Mouse (Mus musculus): ENCODE data around the gene Sparcl1. TPM values are rescaled to one million over a fixed set of nuclear protein-coding genes. Genes with fewer than 3 reads are reported as not detected.

The Sparcl1 gene
- total RNA-seq, 1 experiment from 2014 or later = 113 TPM

GRCm38 (mm10) chr5:104062773-104063551 is 50.6 kb downstream of the Sparcl1 start:
- DNase-seq = no peak

GRCm38 (mm10) chr5:104061936-104062772 is 51.4 kb downstream of the Sparcl1 start:
- DNase-seq = no peak

DNA sequence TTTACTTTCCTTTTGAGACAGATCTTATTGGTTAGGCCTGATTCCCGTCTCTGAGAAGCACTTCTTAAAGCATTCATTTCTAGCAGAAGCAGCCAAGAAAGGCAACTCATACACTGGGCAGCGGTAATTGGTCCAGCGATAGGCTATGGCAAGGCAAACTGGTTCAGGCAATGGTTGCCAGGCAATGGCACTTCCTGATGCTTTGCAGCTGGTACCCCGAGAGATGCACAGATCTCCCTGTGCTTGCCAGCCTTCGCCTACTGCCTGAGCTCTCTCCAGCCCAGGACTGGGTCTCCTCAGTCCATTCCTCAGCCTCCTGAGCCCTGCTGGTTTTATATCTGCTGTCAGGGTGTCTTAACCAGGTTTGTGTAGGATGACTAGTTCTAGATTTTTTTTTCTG is 53.1 kb downstream of the Sparcl1 start:
- DNase-seq = no peak

DNA sequence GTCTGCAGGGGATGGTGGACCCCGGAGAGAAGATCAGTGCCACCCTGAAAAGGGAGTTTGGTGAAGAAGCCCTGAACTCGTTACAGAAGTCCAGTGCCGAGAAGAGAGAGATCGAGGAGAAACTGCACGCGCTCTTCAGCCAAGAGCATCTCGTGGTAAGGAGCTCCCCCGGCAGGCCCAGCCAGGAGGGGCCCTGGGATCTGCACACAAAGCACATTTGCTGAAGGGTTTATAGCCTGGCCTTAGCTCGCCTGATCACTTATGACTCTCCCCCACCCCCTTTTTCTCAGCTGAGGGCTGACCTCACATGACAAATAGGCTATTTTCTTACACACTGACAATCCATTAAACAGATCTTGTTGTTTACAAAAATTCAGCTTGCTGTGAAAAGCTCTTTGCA is 53.9 kb downstream of the Sparcl1 start:
- DNase-seq = no peak

GRCm38 (mm10) chr5:104058021-104058420 is 55.5 kb downstream of the Sparcl1 start:
- DNase-seq = peak; percentile 82

DNA sequence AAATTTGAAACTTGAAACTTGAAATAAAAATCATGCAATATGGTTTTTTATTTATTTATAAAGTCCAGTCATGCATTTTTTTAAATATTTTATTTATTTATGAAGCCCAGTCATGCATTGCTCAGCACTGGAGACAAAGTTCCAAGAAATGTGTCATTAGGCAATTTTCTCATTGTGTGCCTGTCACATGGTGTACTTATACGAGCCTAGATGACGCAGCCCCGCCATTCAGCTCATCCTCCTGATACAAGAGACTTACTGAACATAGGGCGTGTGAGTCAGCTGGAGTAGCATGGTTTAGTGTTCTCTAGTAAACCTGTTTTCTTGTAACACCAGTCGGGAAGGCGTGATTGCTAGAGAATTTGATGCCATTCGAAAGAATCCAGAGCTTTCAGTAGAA is 57.2 kb downstream of the Sparcl1 start:
- DNase-seq = no peak

GRCm38 (mm10) chr5:104055816-104056215 is 57.7 kb downstream of the Sparcl1 start:
- no peak for DNase-seq

- DNase-seq = no peak
Observed at GRCm38 (mm10) chr5:104054938-104055337, 58.6 kb downstream of the Sparcl1 start.

DNA sequence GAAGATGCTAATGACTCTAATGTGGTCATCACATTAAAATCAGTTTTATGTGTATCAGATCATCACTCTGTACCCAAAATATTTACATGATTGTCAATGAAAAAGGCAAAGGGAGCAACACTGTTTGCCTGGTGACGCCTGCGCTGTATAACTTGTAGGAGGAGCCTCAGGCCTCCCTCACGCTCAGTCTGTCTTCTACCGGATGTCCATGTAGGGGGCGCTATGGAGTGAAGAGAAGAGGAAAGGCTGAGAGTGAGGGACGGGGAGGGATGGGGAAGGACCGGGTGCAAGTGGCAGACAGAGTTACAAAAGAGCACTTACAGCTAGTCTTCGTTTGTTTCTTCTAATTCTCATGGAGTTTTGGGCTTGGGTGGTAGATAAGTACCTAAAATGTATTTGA is 60.6 kb downstream of the Sparcl1 start:
- DNase-seq = peak; percentile 54

GRCm38 (mm10) chr5:104048139-104048538 is 65.4 kb downstream of the Sparcl1 start:
- DNase-seq = no peak

GRCm38 (mm10) chr5:104047200-104048105 is 66.1 kb downstream of the Sparcl1 start:
- DNase-seq = peak; percentile 11

DNA sequence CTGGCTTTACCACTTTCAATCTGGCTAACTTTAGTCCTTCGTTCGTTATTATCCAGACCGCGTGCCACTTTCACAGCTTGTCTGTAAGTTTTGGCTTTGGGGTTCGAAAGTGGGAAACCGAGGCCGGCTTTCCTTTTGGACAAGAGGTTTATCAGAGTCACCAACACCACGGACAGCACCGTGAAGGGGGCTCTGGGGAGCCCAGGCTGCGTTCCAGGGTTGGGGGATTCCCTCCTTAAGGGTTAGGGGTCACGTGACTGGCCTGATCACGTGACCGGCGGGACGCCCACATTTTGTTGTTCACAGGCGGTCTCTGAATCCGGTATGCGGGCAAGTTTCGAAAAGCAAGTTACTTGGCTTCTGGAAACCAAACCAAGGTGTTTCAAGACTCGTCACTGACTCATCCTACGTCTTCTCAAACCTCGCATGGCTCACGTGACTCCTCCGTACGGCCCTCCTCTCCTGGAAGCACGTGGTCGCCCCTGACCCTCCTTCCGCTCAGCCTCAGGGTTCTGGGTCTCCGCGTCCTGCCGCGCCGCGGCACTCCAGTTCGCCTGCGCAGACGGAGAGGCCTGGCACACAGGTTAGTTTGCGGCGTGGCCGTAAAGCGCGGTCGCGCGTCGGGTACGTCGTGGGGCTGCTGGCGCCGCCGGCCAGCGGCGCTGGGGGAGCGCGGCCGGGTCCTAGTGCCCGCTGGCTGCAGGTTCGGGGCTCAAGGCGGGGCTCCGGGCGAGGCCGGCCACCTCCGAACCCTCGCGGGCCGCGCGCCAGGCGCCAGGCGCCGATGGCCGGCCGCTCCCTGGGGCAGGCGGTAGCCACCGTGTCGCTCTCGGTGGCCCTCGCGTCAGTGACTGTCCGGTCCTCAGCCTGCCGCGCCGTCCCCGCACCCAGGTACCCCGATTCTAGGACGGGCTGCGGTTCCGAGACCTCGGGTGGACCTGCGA is 67.0 kb downstream of the Sparcl1 start, which contains the start of gene Nudt9:
Gene Nudt9, plus strand, starts transcription at position 51 of the 944 bp plus-strand sequence.
- DNase-seq = peak; percentile 99

DNA sequence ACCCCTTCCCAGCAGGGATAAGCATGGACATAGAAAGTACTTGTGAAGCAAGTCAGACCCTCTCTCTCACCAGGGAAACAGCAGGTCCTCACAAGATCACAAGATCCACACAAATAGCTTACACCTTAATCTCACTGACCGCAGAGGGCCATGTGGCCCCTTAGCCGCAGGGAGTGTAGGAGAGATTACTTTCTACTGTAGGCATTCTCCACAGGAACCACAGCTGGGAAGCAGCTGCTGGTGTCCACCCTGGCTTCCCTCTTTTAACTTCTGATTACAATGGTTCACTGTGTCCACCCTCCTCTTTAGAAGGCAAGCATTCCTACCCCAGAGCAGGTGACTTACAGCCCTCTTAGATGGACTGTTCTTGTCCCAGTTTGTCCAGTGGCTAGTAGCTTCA is 69.8 kb downstream of the Sparcl1 start:
- DNase-seq = no peak

GRCm38 (mm10) chr5:104042906-104043305 is 70.6 kb downstream of the Sparcl1 start:
- peak; percentile 32 for DNase-seq

DNA sequence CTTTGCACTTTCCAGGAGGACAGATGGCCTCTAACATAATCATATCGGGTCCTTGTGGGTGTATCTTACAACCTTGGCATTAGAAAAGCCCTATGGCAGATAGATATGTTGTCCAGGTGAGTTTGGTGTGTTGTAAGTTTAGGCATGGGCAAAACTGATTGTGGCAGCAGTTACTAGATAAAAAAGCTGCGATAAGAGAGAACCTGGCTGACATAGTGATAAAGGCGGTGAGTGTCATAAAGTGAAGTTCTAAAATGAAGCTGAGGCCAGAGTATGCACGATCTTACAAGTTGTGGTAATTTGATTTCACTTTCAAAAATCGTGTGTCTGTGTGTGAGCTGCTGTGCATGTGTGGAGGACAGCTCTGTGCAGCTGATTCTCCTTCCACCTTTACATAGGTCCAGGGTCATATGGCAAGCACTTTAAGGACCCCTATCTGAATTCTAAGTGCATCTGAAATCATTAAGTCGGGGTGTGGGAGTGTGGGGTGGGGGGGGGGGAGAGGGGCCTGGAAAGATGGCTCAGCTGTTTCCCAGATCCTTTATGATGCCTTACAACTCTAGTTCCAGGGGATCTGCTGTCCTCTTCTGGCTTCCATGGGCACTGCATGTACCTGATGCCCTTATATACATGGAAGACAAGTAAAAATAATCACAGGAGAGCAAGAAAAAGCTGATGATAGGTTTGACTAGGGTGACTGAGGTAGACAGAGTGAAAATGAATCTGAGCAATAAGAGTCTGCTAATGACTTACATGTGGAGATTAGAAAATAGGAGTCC is 74.2 kb downstream of the Sparcl1 start:
- peak; percentile 56 for DNase-seq

- no peak for DNase-seq
Observed at GRCm38 (mm10) chr5:104036686-104037085, 76.8 kb downstream of the Sparcl1 start.

- DNase-seq = no peak
Observed at GRCm38 (mm10) chr5:104035824-104036223, 77.7 kb downstream of the Sparcl1 start.

GRCm38 (mm10) chr5:104035066-104035465 is 78.5 kb downstream of the Sparcl1 start:
- no peak for DNase-seq

GRCm38 (mm10) chr5:104032434-104033097 is 81.0 kb downstream of the Sparcl1 start:
- no peak for DNase-seq
